Mouse (Mus musculus) T-cell, adult 2 months (primary cell): ENCODE data around the gene Galns.
A peak's percentile ranks its signal among the peaks of the same experiment; 100 is the strongest.

ENCODE experiments used
- DNase-seq: peaks from one replicate; pipeline ENCODE4 v3.0.0; 2022; ENCODE audit warnings: low spot score

Gene Galns

DNA sequence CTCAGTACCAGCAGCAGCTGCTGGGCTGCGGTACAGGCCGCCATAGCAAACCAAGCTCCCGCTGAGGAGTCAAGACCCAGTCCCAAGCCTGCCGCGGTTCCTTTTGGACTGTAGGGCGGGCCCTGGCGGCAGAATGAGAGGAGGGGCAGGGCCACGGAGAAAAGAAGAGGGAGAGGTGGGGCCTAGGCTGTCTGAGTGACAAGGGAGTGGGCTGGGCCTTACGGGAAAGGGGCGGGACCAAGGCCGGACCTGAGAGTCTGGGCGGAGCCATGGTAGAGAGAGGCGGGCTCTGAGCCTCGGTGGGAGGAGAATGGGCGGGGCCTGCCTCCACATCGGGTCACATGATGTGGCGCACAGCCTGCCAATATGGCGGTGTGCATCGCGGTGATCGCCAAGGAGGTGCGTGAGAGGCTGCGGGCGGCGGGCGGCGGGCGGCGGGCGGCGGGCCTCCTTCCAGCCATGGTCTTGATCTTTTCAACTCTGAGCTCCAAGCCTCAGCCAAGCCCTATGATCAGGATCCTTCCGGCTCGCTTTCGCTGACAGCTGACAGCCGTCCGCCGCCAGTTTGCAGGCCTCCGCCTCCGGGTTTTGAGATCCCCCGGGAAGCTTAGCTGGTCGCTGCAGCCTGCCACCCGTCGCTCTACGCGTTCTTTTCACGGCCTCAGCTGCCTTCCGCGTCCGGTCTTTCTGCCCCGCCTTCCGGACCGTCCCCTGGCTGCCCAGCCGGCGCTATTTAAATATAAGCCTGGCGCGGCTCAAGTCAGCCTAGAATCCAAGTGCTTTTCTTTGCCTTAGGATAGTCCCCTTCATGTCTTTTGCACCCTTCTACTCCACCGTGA lies at the start of gene Galns, which contains the start of gene Trappc2l:
Gene Galns, minus strand, starts transcription at position 169 of the 839 bp plus-strand sequence.
Gene Trappc2l, plus strand, starts transcription at position 346 of the 839 bp plus-strand sequence.
- peak; percentile 96 for DNase-seq

DNA sequence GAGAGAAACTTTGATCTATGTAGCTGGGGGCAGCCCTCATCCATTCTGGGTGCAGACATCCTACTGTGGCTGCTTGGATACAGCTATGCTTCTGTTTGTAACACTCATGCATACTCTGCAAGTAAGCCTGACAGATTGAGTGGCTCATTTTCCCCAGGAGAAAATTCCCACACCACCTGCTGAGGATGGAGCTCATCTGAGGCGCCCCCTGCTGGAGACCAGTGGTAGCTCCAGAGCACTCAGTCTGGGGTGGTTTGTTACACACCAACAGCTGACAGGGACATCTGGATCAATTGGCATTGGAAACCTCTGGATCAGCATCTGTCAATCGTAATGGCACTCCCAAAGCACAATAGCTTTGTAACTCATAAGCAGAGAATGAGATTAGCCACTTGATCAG lies 48.8 kb upstream of the Galns start:
- DNase-seq = peak; percentile 21

DNA sequence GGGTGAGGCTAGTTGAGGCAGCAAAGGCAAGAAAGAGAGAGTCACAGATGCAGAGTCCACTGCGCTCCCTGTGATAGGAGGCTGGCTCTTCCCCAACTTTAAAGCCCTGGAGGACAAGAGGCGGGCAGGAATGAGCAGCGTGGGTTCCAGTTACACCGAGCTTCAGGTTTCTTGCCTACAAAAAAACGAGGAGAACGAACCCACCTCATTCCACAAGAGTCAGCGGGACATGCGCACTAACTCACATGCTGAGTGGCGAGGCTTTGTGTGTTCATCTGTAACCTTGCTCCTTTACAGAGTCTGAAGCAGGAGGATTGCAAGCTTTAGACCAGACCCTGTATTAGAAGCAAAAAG lies 47.5 kb upstream of the Galns start:
- no peak for DNase-seq

DNA sequence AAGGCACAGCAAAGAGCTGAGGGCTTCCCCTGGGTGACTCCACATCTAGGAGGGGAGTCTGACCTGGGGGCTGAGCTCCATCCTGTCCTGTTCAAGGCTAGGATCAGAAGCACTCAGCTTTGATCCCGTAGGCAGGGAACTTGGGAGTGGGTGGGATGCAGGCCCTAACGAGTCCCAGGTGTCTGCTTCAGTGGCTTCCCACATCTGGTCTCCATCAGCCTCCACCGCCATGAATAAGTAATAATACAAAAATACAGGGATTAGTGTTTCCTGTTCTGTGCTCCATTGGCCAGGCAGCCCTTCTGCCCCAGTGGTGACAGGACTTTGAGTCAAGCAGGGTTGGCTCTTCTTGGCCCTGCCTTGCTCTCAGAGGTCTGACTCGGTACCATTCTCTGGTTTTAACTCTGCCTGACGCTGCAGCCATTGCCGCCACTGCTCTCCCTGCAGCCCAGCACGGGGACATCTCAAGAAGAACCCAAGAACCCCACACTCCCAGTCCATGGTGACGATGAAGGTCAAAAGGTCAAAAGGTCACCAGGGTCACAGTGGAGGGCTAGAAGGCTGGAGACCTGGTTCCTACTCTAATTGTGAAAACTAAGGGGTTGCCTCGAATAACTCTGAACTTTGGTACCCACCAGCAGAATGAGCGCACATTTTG lies 47.0 kb upstream of the Galns start:
- no peak for DNase-seq

DNA sequence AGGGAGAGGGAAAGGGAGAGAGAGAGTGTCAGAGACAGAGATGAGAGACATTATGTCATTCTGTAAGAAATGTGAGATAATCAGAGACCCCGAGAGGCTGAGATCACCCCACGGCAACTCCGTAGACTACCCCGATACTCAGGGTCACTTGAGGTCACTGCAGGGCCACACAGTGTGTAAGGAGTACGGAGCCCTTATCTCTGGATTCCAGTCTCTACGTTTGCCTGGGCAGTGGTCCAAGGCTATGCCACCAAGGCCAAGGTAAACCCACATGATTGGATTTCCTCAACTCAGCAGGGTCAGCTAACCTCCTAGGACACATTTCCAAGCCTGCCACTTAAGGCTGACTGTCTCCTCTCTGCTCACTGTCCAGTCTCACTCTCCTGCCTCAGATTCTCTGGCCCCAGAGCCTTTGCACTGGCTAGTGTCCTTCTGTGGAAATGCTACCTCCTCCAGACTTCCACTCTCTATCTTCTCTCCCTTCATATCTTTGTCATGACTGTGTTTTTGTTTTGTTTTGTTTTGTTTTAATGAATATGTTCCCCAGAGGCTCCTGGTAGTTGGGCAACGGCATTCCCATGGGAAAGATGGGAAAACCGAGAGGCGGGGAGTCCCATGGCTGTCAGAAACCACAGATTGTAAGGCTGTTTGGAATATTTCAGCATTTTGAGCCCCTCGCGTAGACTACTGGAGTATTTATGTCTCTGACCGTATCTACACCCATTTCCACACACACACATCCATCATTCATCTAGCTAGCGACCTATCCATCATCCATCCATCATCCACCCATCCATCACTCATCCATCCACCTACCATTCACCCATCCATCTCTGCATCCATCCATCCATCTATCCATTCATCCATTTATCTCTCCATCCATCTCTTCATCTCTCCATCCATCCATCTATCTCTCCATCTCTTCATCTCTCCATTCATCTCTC lies 45.1 kb upstream of the Galns start:
- no peak for DNase-seq

DNA sequence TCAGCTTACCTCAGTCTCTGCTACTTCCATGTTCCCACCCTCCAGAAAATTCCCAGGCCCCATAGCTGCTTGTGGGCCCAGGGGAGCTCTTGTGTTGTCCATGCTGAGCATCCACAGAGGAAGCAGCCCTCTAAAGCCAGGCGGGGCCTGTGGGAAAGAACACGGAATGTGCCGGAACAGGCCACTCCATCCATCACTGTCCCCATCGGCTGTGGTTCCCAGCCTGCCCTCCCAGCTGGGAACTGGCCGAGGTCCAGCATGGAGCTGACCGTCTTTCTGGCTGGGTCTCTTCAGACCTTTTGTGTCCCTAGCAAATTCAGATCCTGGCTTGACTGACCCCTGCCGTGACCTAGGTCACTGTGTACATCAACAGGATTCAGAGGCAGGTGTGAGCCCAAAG lies 43.5 kb upstream of the Galns start:
- no peak for DNase-seq

DNA sequence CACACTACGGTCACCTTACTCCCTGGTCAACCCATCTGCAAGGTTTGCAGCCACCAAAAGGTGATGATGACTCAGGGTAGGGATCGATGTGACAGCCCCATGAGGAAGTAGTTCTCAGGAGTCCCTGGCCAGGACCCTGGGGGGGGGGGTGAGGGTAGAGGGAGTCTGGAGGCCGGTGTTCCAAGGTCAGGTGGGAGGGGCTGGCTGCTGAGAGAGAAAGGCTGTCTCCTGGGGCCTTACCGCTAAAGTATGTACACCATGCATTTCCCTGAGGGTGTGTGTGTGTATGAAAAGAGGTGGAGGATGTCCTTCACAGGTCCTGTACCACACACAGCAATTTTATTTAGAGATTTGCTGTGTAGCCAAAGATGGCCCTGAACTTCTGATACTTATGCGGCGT lies 41.4 kb upstream of the Galns start:
- no peak for DNase-seq

DNA sequence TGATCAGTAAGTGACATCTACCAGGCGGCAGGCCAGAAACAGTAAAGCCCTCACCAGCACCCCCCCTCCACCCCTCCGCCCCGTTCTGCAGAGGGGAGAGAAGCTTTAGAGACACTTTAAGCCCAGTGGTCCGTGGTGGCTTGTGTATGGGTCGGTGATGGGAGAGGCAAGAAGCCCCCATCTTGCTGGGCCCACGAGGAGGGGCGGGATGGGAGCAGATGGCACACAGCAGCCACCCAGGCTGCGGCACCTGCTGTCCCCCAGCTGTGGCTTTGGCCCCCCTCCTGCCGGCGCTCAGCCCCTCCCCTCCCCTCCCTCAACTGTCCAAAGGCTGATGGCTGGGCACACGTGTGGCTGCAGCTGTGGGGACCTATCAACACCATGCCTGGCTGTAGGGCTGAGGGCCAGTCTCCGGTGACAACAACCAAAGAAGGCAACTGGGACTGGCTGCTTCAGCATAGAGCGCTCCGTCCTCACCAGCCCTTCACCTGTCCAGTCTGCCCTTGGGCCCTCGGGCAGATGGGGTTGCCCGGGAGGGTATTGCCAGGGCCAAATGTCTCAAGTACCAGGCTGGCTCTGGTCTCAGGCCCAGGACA lies 40.2 kb upstream of the Galns start:
- DNase-seq = no peak

DNA sequence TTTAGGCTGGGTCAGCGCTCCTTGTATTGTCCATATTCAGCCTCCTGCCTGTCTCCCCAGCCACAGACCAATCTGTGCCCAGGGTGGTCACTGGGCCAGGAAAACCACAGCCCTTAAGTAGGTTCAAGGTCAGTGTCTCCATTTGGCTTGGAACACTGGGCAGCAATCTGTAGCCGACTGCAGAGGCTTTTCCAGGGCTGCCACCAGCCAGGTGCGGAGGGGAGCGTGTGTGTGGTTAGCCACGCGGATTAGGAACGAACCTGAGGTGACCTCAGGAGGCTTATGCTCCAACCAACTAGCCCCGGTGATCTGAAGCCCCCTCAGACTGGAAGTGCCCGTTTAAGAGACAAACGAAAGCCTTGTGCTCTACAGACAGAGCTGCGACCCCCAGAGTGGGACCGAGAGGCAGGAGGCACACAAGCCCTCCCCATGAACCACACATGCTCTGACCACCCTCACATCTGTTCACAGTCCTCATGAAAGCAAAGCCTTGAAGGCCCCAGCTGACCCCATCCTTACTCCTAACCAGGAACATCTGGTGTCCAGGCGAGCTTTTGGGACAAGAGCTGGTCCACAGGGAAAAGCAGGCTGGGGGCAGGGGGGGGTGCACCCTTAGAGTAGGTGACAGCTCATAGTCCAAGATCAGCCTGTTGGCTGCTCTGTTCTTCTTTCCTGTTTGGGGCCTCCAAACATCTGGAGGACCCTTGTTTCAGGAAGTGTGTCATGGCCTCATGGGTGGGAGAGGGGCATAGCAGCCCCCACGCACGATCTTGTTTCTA lies 37.1 kb upstream of the Galns start:
- DNase-seq = no peak

DNA sequence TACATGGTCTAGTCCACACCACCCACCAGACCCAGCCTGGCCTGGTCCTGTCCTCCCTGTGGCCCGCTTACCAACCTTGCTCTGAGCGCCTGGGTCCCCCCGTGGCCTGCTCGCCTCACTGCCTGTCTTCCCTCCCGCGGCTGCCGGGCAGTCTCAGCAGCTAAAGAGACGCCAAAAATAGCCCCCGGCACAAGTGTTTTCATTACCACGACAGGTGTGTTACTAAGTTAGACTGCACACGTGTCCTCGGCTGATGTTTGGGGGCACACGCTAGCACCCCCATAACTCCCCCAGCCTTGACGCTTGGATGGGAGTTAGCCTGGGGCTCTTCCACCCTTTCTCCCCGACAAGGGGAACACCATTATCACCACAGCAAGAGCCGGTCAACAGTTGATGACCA lies 35.1 kb upstream of the Galns start:
- DNase-seq = no peak

DNA sequence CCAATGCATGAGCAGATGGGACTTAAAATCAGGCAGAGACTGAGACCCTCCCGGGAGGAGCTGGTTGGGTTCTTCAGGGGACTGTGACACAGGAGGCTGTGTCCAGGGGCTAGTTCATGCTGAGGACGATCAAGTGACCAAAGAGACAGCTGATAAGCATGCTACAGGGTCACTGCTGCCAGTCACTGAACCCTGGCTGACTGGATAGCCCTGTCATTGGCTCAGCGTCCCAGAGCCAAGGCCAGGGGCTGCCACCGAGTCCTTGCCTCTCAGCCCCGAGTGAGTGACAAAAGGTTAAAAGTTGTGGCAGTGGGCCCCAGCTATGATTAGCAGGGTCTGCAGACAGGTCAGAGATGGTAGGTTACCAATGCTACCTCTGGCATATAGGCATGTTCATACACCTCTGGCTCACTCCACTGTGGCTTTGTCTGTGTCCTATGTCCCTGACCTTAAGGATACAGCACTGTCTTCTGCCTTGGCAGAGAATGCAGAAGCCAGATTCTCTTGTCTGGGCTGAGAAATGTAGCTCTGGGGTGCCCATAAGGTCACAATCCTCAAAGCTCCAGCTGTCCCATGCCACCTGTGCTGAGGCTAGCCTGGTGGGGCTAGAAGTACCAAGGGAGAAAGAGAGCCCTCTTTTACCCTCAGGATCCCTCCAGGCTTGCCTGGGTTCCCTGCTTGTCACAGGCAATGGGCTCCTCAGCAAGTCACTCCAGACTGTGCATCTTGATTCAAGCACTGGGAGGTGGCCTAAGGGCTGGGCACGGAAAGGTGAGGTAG lies 33.1 kb upstream of the Galns start:
- DNase-seq = no peak

DNA sequence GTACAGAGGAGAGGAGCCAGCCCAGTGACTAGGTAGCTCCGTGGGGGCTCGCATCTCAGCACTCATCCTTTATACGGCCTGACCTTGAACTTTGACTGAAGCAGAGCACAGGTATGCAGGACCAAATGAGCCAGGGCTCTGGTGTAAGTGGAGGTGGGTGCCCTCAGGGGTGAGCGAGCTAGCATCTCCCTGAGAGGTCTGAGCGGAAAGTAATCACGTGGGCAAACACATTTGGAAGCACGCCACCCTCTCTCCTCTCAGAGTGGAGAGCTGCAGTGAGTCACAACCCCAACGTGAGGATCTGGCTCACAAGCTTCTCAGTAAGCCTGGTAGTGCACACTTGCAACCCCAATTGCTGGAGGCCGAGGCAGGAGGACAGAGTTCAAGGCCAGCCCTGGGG lies 30.8 kb upstream of the Galns start:
- DNase-seq = no peak

DNA sequence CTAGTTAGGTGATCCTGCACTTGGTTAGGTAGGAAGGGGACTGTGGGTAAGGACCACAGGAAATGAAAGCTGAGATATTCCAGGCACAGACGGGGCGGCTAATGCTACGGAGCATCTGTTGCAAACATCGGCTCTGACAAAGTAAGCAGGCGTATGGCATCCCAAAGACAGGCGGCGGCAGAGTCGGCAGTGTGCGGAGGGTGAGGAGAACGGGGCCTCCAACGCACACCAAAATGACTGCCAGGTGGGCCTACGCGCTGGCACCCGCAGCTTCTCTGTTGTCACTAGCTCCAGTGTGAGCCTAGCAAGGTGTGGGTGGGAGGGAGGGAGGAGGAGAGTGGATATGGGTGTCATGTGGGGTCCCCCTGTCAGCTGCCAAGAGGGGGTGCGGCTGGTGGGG lies 30.1 kb upstream of the Galns start:
- DNase-seq = no peak

DNA sequence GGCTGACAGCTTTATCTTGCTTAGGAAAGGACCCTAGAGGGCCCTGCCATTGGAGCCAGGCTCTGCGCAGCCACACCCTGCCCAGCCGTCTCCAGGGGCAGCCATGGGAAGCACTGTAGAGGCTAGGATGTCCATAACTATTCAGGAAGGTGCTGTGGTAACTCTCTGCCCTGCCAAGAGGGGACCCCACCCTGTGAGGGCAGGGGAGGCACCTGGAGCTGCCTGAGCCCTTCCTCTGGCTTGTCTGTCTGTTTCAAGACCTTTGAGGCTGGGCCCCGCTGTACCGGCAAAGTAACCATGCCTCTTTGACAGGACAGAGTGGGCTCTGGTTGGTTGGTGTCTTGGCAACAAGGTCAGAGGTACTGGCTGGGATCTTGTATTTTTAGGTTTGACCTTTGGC lies 29.6 kb upstream of the Galns start:
- DNase-seq = no peak

DNA sequence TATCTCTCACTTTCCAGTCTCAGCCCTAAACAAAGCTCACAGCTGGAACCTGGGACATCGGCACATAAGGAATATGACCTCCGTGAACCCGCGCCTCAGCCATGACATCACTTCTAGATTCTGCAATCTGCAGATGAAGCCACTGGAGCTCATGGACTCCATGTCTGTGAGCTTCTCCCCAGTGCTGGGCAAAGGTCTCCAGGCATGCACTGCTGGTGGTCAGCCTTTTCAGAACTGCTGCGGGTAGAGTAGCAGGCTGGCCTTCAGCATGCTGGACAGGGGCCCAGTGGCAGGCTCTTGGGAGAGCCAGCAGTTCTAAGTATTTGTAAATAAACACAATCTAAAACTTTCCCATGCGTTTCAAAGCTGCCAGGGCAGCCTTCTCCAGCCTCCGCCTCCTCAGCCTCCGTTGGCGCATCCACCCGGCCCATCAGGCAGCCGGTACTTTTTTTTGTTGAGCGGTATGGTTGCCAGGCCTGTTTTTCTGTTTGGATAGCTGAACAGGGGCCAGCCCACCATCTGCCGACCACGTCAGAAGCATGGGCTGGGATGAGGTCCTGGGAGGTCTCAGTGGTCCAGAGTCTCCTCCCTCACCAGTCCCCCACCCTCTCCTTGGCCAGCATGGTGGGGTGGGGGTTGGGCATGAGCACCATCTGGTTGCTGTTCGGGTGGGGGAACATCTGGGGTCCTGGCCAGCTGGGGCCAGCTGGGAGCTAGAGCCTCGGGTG lies 28.4 kb upstream of the Galns start:
- DNase-seq = no peak

DNA sequence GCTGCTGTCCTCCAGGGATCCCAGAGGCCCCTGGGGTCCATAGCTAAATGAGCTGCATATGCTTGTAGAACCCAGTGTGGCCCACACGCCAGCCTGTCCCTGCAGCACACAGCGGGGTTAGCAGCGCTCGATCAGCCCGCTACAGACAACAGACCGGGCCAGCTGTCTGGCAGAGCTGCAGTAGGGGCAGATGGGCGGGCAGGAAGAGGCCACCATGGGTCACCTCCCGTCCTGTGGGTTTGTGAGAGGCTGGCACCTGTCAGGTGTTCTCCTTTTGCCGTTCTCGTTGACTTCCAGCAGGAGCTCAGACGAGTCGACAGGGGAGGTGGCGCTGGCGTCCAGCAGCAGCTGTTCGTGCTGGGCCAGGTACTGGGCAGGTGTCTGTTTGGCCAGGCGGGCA lies 27.3 kb upstream of the Galns start:
- no peak for DNase-seq

DNA sequence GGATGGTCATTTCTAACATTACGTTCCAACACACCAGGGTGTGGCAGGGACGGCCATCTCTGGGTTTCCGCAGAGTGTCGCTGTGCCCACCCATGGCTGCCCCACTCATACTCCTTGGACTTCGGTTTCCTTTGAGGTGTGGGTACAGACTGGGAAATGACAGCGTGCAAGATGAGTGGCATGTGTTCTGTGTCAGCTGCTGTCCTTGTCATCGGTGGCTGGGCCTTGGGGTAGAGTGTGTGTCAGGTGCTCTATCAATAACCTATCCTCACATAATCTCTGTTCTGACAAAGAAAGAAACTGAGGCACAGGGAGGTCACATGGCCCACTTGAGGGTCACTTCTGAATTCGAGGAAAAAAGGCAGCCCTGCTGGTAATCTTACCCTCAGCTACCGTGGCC lies 26.0 kb upstream of the Galns start:
- no peak for DNase-seq

DNA sequence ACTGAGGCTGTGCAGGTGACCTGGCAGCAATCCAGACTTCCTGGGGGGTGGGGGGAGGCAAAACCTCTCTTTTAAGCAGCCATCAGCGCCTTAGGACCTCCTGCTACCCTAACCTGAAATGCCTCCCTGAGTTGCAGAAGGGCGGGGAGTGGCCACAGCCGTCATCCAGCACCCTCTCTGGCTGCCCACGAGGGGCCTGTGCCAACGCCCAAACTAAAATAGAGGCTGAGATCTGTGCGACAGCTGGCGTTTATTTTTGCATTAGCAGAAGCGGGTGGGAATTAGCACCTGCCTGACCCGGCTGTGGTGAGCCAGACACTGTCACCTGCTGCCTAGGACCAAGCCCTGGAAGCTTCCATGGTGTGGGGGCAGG lies 25.5 kb upstream of the Galns start:
- DNase-seq = no peak

DNA sequence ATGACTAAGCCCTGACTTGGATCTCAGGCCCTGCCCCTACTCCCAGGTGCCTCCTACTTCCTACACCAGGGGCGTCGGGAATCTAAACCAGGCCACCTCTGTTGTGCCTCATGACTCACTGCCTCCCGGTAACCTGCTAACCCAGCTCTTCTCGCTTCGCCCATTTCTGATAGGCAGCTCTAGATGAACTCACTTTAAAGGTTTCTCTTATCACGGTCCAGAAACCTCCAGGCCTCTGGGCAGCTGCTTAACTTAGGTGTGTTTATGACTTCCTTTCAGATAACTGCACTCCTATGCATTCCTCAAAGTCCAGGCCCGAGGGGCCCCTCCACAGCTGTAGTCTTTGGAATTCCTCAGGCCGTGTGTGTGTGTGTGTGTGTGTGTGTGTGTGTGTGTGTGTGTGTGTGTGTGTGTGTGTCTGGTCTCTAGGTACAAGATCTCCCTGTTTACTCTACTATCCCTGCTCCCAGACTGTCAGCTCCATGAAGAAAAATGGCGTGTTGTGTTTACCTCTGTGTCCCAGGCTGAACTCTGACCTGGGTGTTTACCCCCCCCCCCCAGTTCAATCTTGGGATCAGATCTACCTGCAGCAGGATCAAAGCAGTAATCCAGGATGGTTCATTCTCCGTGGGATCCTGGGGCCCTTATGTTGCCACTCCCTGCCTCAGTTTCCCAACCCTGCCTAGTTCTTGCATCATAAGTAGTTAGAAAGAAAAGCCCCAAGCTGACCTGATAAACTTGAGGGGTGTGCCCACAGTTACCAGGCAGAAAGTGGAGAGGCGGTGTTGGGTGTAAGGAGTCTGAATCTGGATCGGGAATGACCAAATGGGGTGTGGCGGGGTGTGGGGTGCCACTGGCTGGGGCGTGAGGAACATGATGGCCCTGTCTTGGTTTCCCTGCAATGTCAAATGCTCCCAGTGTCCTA lies 24.9 kb upstream of the Galns start:
- no peak for DNase-seq
